Mouse (Mus musculus): ENCODE results near the gene Slc35b3. TPM values are rescaled to one million over a fixed set of nuclear protein-coding genes. Genes with fewer than 3 reads are reported as not detected.
A peak's percentile ranks its signal among the peaks of the same experiment; 100 is the strongest.

Gene Slc35b3
- polyA plus RNA-seq (2015; fragmentation: Nextera tagmentation; extraction: Ambion mirVana), result 12.2 and 12.5 TPM in 2 replicates

GRCm38 (mm10) chr13:38960063-38961050, at the start of gene Slc35b3:
Slc35b3 (minus strand) TSS chr13:38960875.
- no peaks in the 10 kb centered on the region for H3K9me3 ChIP-seq (replicated peaks)
- H3K27me3 ChIP-seq, result no peaks in the 10 kb centered on the region
- peak within 1 kb of the TSS; percentile 86 for H3K4me3 ChIP-seq (replicated peaks)
- peak; percentile 97 for ATAC-seq (ENCODE audit: insufficient read depth)
- peak within 1 kb of the TSS; percentile 74 for H3K9ac ChIP-seq
- peaks cover 23% of the 10 kb centered on the region for H3K4me1 ChIP-seq (replicated peaks)
- H3K36me3 ChIP-seq (replicated peaks), result 0 out of 2 replicates have a peak, but pooled peaks cover 4% of the 10 kb centered on the region
- peak within 1 kb of the TSS; percentile 64 for H3K27ac ChIP-seq (replicated peaks)
- WGBS (ENCODE audit: insufficient replicate concordance), result 1% methylated on average over 67 of the region's 67 CpGs
- peak within 1 kb of the TSS; percentile 80 for H3K4me2 ChIP-seq

DNA sequence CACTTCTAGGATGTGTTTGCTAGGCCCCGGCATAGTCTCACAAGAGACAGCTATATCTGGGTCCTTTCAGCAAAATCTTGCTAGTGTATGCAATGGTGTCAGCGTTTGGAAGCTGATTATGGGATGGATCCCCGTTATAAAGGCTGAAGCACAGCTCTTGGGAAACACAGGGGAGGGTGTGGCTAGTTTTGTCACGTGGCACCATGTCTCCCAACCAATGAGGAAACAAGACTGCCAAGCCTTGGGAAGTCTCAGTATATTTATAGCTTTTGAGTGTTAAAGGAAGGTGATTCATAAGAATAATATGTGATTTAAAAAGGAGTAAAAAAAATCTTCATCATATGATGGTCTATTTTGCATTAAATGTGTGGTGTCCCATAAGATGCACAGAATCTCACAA, 49.6 kb upstream of the Slc35b3 start:
- Histone ChIP-seq H3K27me3 (no peaks in the 10 kb centered on the region), H3K27ac (replicated peaks) (no peak overlapping the region), H3K9ac (no peak overlapping the region), H3K4me1 (replicated peaks) (no peaks in the 10 kb centered on the region), H3K4me2 (no peak overlapping the region), H3K9me3 (replicated peaks) (no peaks in the 10 kb centered on the region), H3K36me3 (replicated peaks) (no peaks in the 10 kb centered on the region), H3K4me3 (replicated peaks) (no peak overlapping the region)
- ATAC-seq (ENCODE audit: insufficient read depth), result no peak
- 50% methylated on average over 4 of the region's 4 CpGs for WGBS (ENCODE audit: insufficient replicate concordance)

DNA sequence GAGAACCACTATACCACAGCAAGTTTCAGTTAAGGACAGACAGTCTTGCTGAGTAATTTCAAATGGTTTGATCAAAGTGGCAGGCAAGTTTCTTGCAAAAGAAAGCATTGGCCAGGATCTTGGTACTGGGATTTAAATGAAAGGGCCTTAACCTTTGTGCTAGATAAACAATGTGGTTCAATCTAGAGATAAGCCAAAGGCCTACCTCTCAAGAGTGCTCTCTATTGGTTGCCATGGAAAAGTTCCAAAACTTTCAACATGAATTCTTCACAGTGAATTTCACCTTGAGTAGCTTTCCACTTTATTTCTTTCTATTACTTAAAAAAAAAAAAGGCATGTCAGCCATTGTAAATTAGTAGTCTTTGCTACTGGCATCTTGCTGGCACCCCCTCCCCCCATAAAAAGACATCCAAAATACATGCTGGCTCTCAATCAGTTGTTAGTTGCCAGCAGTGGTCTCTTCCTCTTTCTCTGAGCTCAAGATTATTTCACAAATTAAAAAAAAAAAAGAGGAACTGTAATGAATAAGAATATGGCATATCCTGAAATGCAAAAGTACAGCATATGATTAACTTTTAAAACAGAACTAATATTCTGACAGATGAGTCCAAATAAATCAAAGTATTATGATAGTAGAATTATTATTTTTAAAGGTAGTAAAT, 42.6 kb upstream of the Slc35b3 start:
- no peaks in the 10 kb centered on the region for H3K9me3 ChIP-seq (replicated peaks)
- H3K9ac ChIP-seq, result no peak overlapping the region
- ATAC-seq (ENCODE audit: insufficient read depth), result no peak
- H3K36me3 ChIP-seq (replicated peaks), result no peaks in the 10 kb centered on the region
- no peak overlapping the region for H3K4me2 ChIP-seq
- no peak overlapping the region for H3K4me3 ChIP-seq (replicated peaks)
- no peaks in the 10 kb centered on the region for H3K4me1 ChIP-seq (replicated peaks)
- no peak overlapping the region for H3K27ac ChIP-seq (replicated peaks)
- H3K27me3 ChIP-seq, result no peaks in the 10 kb centered on the region

GRCm38 (mm10) chr13:39002424-39002823, 41.7 kb upstream of the Slc35b3 start:
- 39% methylated on average over 1 of the region's 1 CpGs for WGBS (ENCODE audit: insufficient replicate concordance)
- ATAC-seq (ENCODE audit: insufficient read depth), result no peak

GRCm38 (mm10) chr13:39001434-39001833, 40.8 kb upstream of the Slc35b3 start:
- Histone ChIP-seq H3K4me1 (replicated peaks) (no peaks in the 10 kb centered on the region), H3K36me3 (replicated peaks) (no peaks in the 10 kb centered on the region), H3K9ac (no peak overlapping the region), H3K9me3 (replicated peaks) (no peaks in the 10 kb centered on the region), H3K27me3 (no peaks in the 10 kb centered on the region), H3K27ac (replicated peaks) (no peak overlapping the region), H3K4me2 (no peak overlapping the region), H3K4me3 (replicated peaks) (no peak overlapping the region)
- WGBS (ENCODE audit: insufficient replicate concordance), result 70% methylated on average over 11 of the region's 11 CpGs
- no peak for ATAC-seq (ENCODE audit: insufficient read depth)

More at GRCm38 (mm10) chr13:39002424-39002823, 41.7 kb upstream of the Slc35b3 start:
- H3K4me1 ChIP-seq (replicated peaks), result no peaks in the 10 kb centered on the region
- H3K27ac ChIP-seq (replicated peaks), result no peak overlapping the region
- no peak overlapping the region for H3K4me2 ChIP-seq
- no peaks in the 10 kb centered on the region for H3K9me3 ChIP-seq (replicated peaks)
- H3K27me3 ChIP-seq, result no peaks in the 10 kb centered on the region
- H3K4me3 ChIP-seq (replicated peaks), result no peak overlapping the region
- no peak overlapping the region for H3K9ac ChIP-seq
- H3K36me3 ChIP-seq (replicated peaks), result no peaks in the 10 kb centered on the region

DNA sequence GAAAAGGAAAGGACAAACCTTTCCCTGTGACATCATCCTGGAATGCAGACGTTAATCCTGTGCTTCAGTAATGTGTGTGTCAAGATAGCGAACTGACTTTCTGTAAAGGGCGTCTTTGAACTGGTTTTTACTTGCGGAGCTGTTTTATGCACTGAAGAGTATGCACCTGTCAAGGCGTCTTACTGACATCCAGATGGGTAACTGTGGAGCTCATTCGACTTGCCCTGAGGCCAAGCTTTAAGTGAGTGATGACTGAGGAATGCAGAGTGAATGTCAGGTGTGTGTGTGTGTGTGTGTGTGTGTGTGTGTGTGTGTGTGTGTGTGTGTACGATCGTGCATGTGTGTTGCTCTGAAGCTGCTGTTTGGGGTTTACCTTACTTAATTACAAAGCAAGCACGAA, 38.3 kb upstream of the Slc35b3 start:
- no peaks in the 10 kb centered on the region for H3K9me3 ChIP-seq (replicated peaks)
- H3K9ac ChIP-seq, result no peak overlapping the region
- no peak overlapping the region for H3K4me3 ChIP-seq (replicated peaks)
- no peaks in the 10 kb centered on the region for H3K36me3 ChIP-seq (replicated peaks)
- no peak for ATAC-seq (ENCODE audit: insufficient read depth)
- no peaks in the 10 kb centered on the region for H3K27me3 ChIP-seq
- no peak overlapping the region for H3K27ac ChIP-seq (replicated peaks)
- no peak overlapping the region for H3K4me2 ChIP-seq
- H3K4me1 ChIP-seq (replicated peaks), result no peaks in the 10 kb centered on the region
- 65% methylated on average over 9 of the region's 9 CpGs for WGBS (ENCODE audit: insufficient replicate concordance)

DNA sequence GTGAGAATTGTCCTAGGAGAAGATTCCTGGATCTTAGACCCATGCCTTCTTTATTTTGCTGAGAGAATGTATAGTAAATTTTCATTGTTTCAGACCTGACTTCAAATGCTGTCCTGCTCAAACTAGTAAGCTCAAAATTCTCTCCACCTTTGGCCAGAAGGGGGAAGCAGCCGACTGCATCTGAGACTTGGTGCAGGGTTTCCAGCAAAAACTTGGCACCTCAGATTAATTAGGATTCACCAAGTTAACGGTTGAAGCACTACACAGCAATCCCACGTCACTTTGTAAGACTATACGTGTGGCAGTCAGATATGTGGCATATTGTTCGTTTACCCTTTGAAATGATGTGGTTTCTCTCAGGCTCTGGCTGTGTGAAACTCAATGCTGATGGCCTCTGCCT, 31.9 kb upstream of the Slc35b3 start:
- Histone ChIP-seq H3K27ac (replicated peaks) (no peak overlapping the region), H3K4me1 (replicated peaks) (no peaks in the 10 kb centered on the region), H3K4me3 (replicated peaks) (no peak overlapping the region), H3K9me3 (replicated peaks) (no peaks in the 10 kb centered on the region), H3K27me3 (no peaks in the 10 kb centered on the region), H3K4me2 (no peak overlapping the region), H3K9ac (no peak overlapping the region), H3K36me3 (replicated peaks) (no peaks in the 10 kb centered on the region)
- WGBS (ENCODE audit: insufficient replicate concordance), result 25% methylated on average over 5 of the region's 5 CpGs
- no peak for ATAC-seq (ENCODE audit: insufficient read depth)

DNA sequence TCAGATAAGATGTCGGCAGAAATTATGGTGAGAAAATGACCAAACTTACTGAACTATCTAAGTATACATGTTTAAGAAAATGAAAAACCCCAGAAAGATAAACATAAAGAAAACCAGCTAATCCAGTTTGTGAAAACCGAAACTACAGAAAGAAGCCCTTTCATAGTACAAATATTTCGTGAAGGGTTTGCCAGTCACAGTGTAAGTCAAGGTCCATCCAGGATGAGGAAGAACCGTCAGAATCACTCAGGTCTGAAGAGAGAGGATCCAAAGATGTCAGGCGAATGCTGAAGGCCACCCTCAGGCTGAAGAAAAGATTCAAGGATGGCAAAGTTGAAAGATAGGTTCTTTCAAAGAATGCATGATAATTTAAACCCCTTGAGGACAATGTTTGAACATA, 23.1 kb upstream of the Slc35b3 start:
- Histone ChIP-seq H3K9me3 (replicated peaks) (no peaks in the 10 kb centered on the region), H3K36me3 (replicated peaks) (no peaks in the 10 kb centered on the region), H3K27ac (replicated peaks) (no peak overlapping the region), H3K4me1 (replicated peaks) (no peaks in the 10 kb centered on the region), H3K4me3 (replicated peaks) (no peak overlapping the region), H3K9ac (no peak overlapping the region), H3K27me3 (no peaks in the 10 kb centered on the region), H3K4me2 (no peak overlapping the region)
- WGBS (ENCODE audit: insufficient replicate concordance), result 62% methylated on average over 5 of the region's 5 CpGs
- no peak for ATAC-seq (ENCODE audit: insufficient read depth)

DNA sequence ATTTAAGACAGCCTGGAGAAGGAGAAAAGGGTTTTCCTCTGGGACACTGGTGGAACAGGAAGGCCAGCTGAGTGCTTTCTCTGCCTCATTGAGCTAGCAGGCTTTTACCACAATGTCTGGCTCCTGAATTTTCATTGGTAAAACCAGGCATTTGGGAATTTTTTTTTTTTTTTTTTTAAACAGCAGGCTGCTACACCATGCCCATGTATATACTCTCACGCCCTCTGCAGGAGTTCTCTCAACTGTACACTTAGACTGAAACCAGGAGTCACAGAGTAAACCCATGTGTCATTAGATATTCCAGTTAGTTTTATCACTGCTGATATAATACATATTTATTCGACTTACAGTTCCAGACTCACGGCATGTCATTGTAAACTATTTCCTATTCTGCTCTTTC, 20.2 kb upstream of the Slc35b3 start:
- no peak overlapping the region for H3K4me3 ChIP-seq (replicated peaks)
- WGBS (ENCODE audit: insufficient replicate concordance), result 57% methylated on average over 3 of the region's 3 CpGs

DNA sequence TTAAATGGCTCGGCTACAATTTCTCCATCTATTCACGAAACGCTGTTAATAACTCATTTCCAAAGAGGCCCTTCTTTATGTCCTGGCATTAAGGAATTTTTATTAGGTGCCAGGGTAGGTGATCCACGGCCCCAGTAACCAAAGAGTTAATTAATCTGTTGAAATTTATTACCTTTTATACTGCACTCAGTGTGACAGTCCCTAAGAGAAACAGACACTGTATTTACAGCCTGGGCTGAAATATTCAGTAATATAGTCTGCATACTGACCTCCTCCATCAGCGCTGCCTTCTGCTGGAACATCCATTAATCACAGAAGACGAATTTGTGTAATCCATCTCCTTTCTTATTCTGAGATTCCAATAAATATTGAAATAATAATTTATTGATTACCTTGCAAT, 16.3 kb upstream of the Slc35b3 start:
- Histone ChIP-seq H3K9ac (no peak overlapping the region), H3K9me3 (replicated peaks) (no peaks in the 10 kb centered on the region), H3K4me2 (no peak overlapping the region), H3K27me3 (no peaks in the 10 kb centered on the region), H3K4me3 (replicated peaks) (no peak overlapping the region), H3K4me1 (replicated peaks) (no peaks in the 10 kb centered on the region), H3K36me3 (replicated peaks) (no peaks in the 10 kb centered on the region), H3K27ac (replicated peaks) (no peak overlapping the region)
- ATAC-seq (ENCODE audit: insufficient read depth), result no peak
- 64% methylated on average over 6 of the region's 6 CpGs for WGBS (ENCODE audit: insufficient replicate concordance)

More for the DNA sequence above, 20.2 kb upstream of the Slc35b3 start:
- no peaks in the 10 kb centered on the region for H3K9me3 ChIP-seq (replicated peaks)
- no peaks in the 10 kb centered on the region for H3K27me3 ChIP-seq
- H3K4me1 ChIP-seq (replicated peaks), result no peaks in the 10 kb centered on the region
- H3K4me2 ChIP-seq, result no peak overlapping the region
- no peaks in the 10 kb centered on the region for H3K36me3 ChIP-seq (replicated peaks)
- H3K9ac ChIP-seq, result no peak overlapping the region
- no peak overlapping the region for H3K27ac ChIP-seq (replicated peaks)
- no peak for ATAC-seq (ENCODE audit: insufficient read depth)

DNA sequence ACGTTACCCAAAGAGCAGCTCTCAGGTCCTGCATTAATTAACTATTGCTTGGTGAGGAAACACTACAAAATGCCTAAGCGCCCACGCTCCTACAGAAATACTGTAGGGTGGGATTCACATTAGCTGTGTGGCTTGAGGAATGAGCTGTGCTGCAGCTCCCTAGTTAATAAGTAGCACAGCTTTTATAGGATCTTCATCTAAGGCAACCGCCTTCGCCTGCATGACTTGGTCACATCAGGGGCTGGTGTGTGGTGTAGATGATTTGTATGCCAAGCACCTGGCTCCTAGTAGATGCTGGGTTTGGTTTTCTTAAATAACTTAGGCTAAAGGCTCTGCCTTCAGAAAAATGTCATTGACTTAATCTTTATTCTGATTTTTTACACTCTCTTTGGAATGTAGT, 15.2 kb upstream of the Slc35b3 start:
- H3K36me3 ChIP-seq (replicated peaks), result no peaks in the 10 kb centered on the region
- no peaks in the 10 kb centered on the region for H3K4me1 ChIP-seq (replicated peaks)
- H3K4me2 ChIP-seq, result no peak overlapping the region
- no peak overlapping the region for H3K27ac ChIP-seq (replicated peaks)
- no peaks in the 10 kb centered on the region for H3K27me3 ChIP-seq
- no peak overlapping the region for H3K9ac ChIP-seq
- H3K9me3 ChIP-seq (replicated peaks), result no peaks in the 10 kb centered on the region
- ATAC-seq (ENCODE audit: insufficient read depth), result no peak
- H3K4me3 ChIP-seq (replicated peaks), result no peak overlapping the region
- WGBS (ENCODE audit: insufficient replicate concordance), result 79% methylated on average over 5 of the region's 5 CpGs
